Mouse (Mus musculus) bone marrow, adult 2 months (tissue): ENCODE data around the gene Ckap2l.

Source experiments
- CTCF ChIP-seq: fragments of 200-500 bp; IDR thresholded peaks from 2 replicates; pipeline ENCODE4 v1.5.1; 2011; ENCODE audit warnings: low read length, control low read depth; ENCODE audit not compliant: control insufficient read depth, insufficient read depth
- POLR2A ChIP-seq: fragments of 200-500 bp; IDR thresholded peaks from 2 replicates; pipeline ENCODE4 v1.6.1; 2011; ENCODE audit warnings: low read depth, mild to moderate bottlenecking, control low read depth, low read length, borderline replicate concordance; ENCODE audit not compliant: control insufficient read depth

GRCm38 (mm10) chr2:129265316-129265715 lies 31.7 kb downstream of the Ckap2l start:
- TF ChIP-seq POLR2A (no peak), CTCF (no peak)
